Mouse (Mus musculus): ENCODE measurements around the gene Ikbke. TPM values are rescaled to one million over a fixed set of nuclear protein-coding genes. Genes with fewer than 3 reads are reported as not detected.

The Ikbke gene
- total and polyA plus RNA-seq, 3 experiments: 0.17 to 1.1 (median 0.60) TPM

GRCm38 (mm10) chr1:131236077-131236476 lies 43.3 kb downstream of the Ikbke start:
- no peaks in the 10 kb centered on the region for H3K36me3 ChIP-seq (replicated peaks)
- TF ChIP-seq GATA2 (IDR thresholded peaks at IDR 0.05; ENCODE audit: borderline replicate concordance, low read depth, low read length) (no peak), TAL1 (conservative IDR thresholded peaks at IDR 0.05; ENCODE audit: low read depth, low read length) (no peak), CTCF (IDR thresholded peaks at IDR 0.05; ENCODE audit: low read depth, low read length) (no peak), POLR2AphosphoS5 (IDR thresholded peaks at IDR 0.05; ENCODE audit: insufficient replicate concordance, low read depth, low read length) (no peak), GATA1 (IDR thresholded peaks at IDR 0.05; ENCODE audit: borderline replicate concordance, low read length) (no peak)
- no peak overlapping the region for H3K4me3 ChIP-seq (ENCODE audit: low read depth, low read length)
- H3K9me3 ChIP-seq (replicated peaks): no peaks in the 10 kb centered on the region
- peaks cover 56% of the 10 kb centered on the region for H3K27me3 ChIP-seq (ENCODE audit: insufficient read depth, low read length)
- H3K4me1 ChIP-seq (ENCODE audit: insufficient read depth, low read depth, low read length): no peaks in the 10 kb centered on the region
- ATAC-seq (ENCODE audit: extremely low read depth, insufficient number of reproducible peaks, low FRiP score, poor library complexity, severe bottlenecking) (no peak), DNase-seq (ENCODE audit: low spot score) (no peak)

- DNase-seq (ENCODE audit: low spot score) (no peak), ATAC-seq (ENCODE audit: extremely low read depth, insufficient number of reproducible peaks, low FRiP score, poor library complexity, severe bottlenecking) (no peak)
- Histone ChIP-seq H3K4me3 (ENCODE audit: low read depth, low read length) (no peak overlapping the region), H3K36me3 (replicated peaks) (no peaks in the 10 kb centered on the region), H3K4me1 (ENCODE audit: insufficient read depth, low read depth, low read length) (no peaks in the 10 kb centered on the region), H3K27me3 (ENCODE audit: insufficient read depth, low read length) (peaks cover 51% of the 10 kb centered on the region), H3K9me3 (replicated peaks) (no peaks in the 10 kb centered on the region)
- no peak for TF ChIP-seq GATA1 (IDR thresholded peaks at IDR 0.05; ENCODE audit: borderline replicate concordance, low read length)
- no peak for TF ChIP-seq CTCF (IDR thresholded peaks at IDR 0.05; ENCODE audit: low read depth, low read length)
- TF ChIP-seq POLR2AphosphoS5 (IDR thresholded peaks at IDR 0.05; ENCODE audit: insufficient replicate concordance, low read depth, low read length): no peak
- TF ChIP-seq TAL1 (conservative IDR thresholded peaks at IDR 0.05; ENCODE audit: low read depth, low read length): no peak
- no peak for TF ChIP-seq GATA2 (IDR thresholded peaks at IDR 0.05; ENCODE audit: borderline replicate concordance, low read depth, low read length)
Measured at GRCm38 (mm10) chr1:131233527-131233926, 45.9 kb downstream of the Ikbke start.

GRCm38 (mm10) chr1:131228659-131229058 lies 50.7 kb downstream of the Ikbke start:
- DNase-seq (ENCODE audit: low spot score) (no peak), ATAC-seq (ENCODE audit: extremely low read depth, insufficient number of reproducible peaks, low FRiP score, poor library complexity, severe bottlenecking) (no peak)
- Histone ChIP-seq H3K36me3 (replicated peaks) (no peaks in the 10 kb centered on the region), H3K27me3 (ENCODE audit: insufficient read depth, low read length) (peaks cover 39% of the 10 kb centered on the region), H3K4me1 (ENCODE audit: insufficient read depth, low read depth, low read length) (no peaks in the 10 kb centered on the region; the same call in 1 of the 2 replicates), H3K9me3 (replicated peaks) (no peaks in the 10 kb centered on the region), H3K4me3 (ENCODE audit: low read depth, low read length) (no peak overlapping the region)
- TF ChIP-seq TAL1 (conservative IDR thresholded peaks at IDR 0.05; ENCODE audit: low read depth, low read length): no peak
- TF ChIP-seq POLR2AphosphoS5 (IDR thresholded peaks at IDR 0.05; ENCODE audit: insufficient replicate concordance, low read depth, low read length): no peak
- TF ChIP-seq GATA2 (IDR thresholded peaks at IDR 0.05; ENCODE audit: borderline replicate concordance, low read depth, low read length): no peak
- TF ChIP-seq GATA1 (IDR thresholded peaks at IDR 0.05; ENCODE audit: borderline replicate concordance, low read length): no peak
- no peak for TF ChIP-seq CTCF (IDR thresholded peaks at IDR 0.05; ENCODE audit: low read depth, low read length)

GRCm38 (mm10) chr1:131228225-131228624 lies 51.2 kb downstream of the Ikbke start:
- no peak for DNase-seq (ENCODE audit: low spot score)
- Histone ChIP-seq H3K4me1 (ENCODE audit: insufficient read depth, low read depth, low read length) (no peaks in the 10 kb centered on the region; the same call in 1 of the 2 replicates), H3K36me3 (replicated peaks) (no peaks in the 10 kb centered on the region), H3K9me3 (replicated peaks) (no peaks in the 10 kb centered on the region), H3K27me3 (ENCODE audit: insufficient read depth, low read length) (peaks cover 35% of the 10 kb centered on the region), H3K4me3 (ENCODE audit: low read depth, low read length) (no peak overlapping the region)
- ATAC-seq (ENCODE audit: extremely low read depth, insufficient number of reproducible peaks, low FRiP score, poor library complexity, severe bottlenecking): no peak
- TF ChIP-seq GATA1 (IDR thresholded peaks at IDR 0.05; ENCODE audit: borderline replicate concordance, low read length) (no peak), POLR2AphosphoS5 (IDR thresholded peaks at IDR 0.05; ENCODE audit: insufficient replicate concordance, low read depth, low read length) (no peak), CTCF (IDR thresholded peaks at IDR 0.05; ENCODE audit: low read depth, low read length) (no peak), GATA2 (IDR thresholded peaks at IDR 0.05; ENCODE audit: borderline replicate concordance, low read depth, low read length) (no peak), TAL1 (conservative IDR thresholded peaks at IDR 0.05; ENCODE audit: low read depth, low read length) (no peak)

GRCm38 (mm10) chr1:131224848-131225471 lies 54.4 kb downstream of the Ikbke start:
- Histone ChIP-seq H3K36me3 (replicated peaks) (no peaks in the 10 kb centered on the region), H3K4me3 (ENCODE audit: low read depth, low read length) (no peak overlapping the region), H3K9me3 (replicated peaks) (no peaks in the 10 kb centered on the region), H3K27me3 (ENCODE audit: insufficient read depth, low read length) (peaks cover 43% of the 10 kb centered on the region), H3K4me1 (ENCODE audit: insufficient read depth, low read depth, low read length) (no peaks in the 10 kb centered on the region; the same call in 1 of the 2 replicates)
- ATAC-seq (ENCODE audit: extremely low read depth, insufficient number of reproducible peaks, low FRiP score, poor library complexity, severe bottlenecking) (no peak), DNase-seq (ENCODE audit: low spot score) (no peak)
- TF ChIP-seq GATA2 (IDR thresholded peaks at IDR 0.05; ENCODE audit: borderline replicate concordance, low read depth, low read length) (no peak), POLR2AphosphoS5 (IDR thresholded peaks at IDR 0.05; ENCODE audit: insufficient replicate concordance, low read depth, low read length) (no peak), TAL1 (conservative IDR thresholded peaks at IDR 0.05; ENCODE audit: low read depth, low read length) (no peak), CTCF (IDR thresholded peaks at IDR 0.05; ENCODE audit: low read depth, low read length) (no peak), GATA1 (IDR thresholded peaks at IDR 0.05; ENCODE audit: borderline replicate concordance, low read length) (no peak)

- Histone ChIP-seq H3K36me3 (replicated peaks) (no peaks in the 10 kb centered on the region), H3K9me3 (replicated peaks) (no peaks in the 10 kb centered on the region), H3K27me3 (ENCODE audit: insufficient read depth, low read length) (peaks cover 44% of the 10 kb centered on the region), H3K4me1 (ENCODE audit: insufficient read depth, low read depth, low read length) (no peaks in the 10 kb centered on the region; the same call in 1 of the 2 replicates), H3K4me3 (ENCODE audit: low read depth, low read length) (no peak overlapping the region)
- ATAC-seq (ENCODE audit: extremely low read depth, insufficient number of reproducible peaks, low FRiP score, poor library complexity, severe bottlenecking) (no peak), DNase-seq (ENCODE audit: low spot score) (no peak)
- no peak for TF ChIP-seq TAL1 (conservative IDR thresholded peaks at IDR 0.05; ENCODE audit: low read depth, low read length)
- no peak for TF ChIP-seq GATA1 (IDR thresholded peaks at IDR 0.05; ENCODE audit: borderline replicate concordance, low read length)
Measured at GRCm38 (mm10) chr1:131223345-131223744, 56.1 kb downstream of the Ikbke start.
